Mouse (Mus musculus) B cell, adult 2 months (primary cell): ENCODE results near the gene Bhlhb9.

ENCODE experiments used
- DNase-seq, 2 experiments: peaks; one replicate each; pipeline ENCODE4 v3.0.0; 2022

Gene Bhlhb9

DNA sequence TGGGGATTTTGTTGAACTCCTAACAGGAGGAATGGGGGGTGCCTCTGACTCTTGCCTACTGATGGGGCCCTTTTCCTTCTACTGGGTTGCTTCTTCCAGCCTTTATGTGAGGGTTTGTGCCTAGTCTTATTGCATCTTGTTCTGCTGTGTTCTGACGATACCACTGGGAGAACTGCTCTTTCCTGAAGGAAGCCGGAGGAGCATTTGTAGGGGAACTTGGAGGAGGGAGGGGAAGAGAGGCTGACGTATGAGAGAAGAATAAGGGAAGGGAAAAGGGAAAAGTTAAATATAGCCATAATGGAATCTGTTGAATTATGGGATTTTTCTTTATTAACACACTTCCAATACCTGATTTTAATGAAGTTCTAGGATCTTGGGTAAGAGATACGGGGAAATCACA is 119.2 kb downstream of the Bhlhb9 start:
- no peak for DNase-seq

DNA sequence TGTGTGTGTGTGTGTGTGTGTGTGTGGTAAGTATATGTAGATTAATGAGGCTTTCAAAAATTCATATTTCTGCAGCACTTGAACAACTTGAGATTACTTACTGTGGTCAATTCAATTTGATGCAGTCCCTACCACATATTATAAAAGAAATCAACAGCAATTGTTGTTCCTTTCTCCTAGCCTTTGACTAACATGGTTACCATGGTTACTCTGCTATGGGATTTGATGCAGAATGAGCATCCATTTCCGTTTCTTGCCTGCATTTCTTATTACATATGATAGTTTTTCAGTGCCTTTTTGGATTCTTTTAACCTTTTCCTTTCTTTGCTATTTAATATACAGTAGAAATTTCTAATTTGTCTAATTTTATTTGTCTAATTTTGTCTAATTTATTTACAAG is 119.7 kb downstream of the Bhlhb9 start:
- DNase-seq: no peak

DNA sequence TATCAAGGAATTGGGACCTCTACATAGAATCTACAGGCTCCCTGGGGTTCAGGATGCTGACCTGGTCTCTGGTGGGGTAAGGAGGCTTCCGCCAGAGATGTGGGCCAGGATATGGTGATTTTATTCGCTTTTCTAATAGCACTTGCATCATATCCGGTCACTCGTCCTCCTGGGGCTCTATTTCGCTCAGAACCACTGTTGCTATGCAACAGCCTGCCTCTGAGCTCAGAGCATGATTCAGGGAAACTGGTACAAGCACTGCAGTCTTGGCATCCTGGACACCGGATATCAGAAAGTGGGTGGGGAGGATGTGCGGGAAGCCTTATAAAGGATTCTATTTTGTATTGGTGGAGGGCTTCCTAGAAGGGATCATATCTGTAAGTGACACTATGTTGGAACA is 124.8 kb downstream of the Bhlhb9 start:
- no peak for DNase-seq

DNA sequence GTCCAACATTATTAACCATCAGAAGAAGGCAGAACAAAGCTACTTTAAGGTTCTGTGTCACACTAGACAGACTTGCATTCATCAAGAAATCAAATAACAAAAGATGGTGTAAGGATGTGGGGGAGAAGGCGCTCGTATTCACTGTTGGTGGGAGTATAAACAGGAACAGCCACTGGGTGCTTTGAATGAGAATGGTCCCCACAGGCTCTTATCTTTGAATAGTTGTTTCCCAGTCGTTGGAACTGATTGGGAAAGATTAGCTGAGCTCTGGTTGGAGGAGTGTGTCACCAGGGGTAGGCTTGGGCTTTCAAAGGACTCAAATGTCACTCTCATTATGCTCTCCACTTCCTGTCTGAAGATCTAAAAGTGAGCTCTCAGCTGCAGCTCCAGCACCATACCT is 128.5 kb downstream of the Bhlhb9 start:
- DNase-seq: no peak

DNA sequence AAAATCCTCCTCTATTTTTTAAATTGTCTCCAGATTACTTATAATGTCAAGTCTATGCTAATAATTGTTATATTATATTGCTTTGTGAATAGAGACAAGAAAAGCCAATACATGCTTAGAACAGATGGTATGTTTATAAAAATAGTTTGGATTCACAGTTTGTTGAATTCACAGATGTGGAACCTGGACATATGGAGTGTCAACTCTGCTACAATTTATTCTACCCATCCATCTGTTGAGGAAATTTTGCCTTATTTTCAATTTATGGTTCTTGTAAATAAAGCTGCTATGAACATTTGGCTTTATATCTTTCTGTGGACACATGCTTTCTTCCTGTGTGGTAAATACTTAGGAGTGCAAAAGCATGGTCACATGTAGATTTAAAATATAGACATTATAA is 131.2 kb downstream of the Bhlhb9 start:
- no peak for DNase-seq

DNA sequence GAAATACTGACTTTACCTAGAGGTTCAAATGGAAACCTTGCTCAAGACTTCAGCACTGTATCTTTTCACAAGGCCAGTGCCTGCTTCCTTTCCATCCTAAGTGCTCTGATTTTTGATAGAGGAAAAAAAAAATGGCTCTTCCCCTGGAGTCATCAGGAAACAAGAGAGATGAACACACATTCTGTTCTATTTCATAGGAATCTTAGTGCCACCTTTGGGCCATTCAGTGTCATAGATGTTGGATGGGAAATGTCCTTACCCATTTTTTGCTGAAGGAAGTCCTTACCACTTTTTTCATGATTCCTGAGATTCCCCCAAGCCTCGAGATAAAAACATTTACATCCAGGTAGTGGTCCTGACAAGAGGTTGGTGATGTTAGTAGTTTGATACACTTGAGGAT is 139.1 kb downstream of the Bhlhb9 start:
- no peak for DNase-seq
